Mouse (Mus musculus) E14TG2a.4 (cell line): ENCODE results near the gene C2.
A peak's percentile ranks its signal among the peaks of the same experiment; 100 is the strongest.
"Not testable (repeated sequence)": the region's sequence is repeated elsewhere in the genome, so short reads cannot be mapped to it uniquely, and the experiment has no call there.

Source experiments
- H3K27me3 ChIP-seq: 2 replicates; pipeline ENCODE4 v1.6.1; 2014; ENCODE audit warnings: low read length, control low read depth; ENCODE audit not compliant: insufficient read depth
- H3K36me3 ChIP-seq: 2 replicates; pipeline ENCODE4 v1.6.1; 2014; ENCODE audit warnings: low read length, control low read depth; ENCODE audit not compliant: insufficient read depth
- H3K4me1 ChIP-seq: replicated peaks from 2 replicates; pipeline ENCODE4 v1.6.1; 2014; ENCODE audit warnings: low read depth, low read length, control low read depth
- H3K4me3 ChIP-seq: replicated peaks from 2 replicates; pipeline ENCODE4 v1.5.1; 2014; ENCODE audit warnings: mild to moderate bottlenecking, low read length
- H3K9me3 ChIP-seq: 2 replicates; pipeline ENCODE4 v1.6.1; 2014; ENCODE audit warnings: low read length, control low read depth
- CTCF ChIP-seq: conservative IDR thresholded peaks from 2 replicates; pipeline ENCODE4 v1.5.1; 2014; ENCODE audit warnings: low read length
- NANOG ChIP-seq: IDR thresholded peaks from 2 replicates; pipeline ENCODE4 v1.6.1; 2014; ENCODE audit warnings: borderline replicate concordance, low read length, mixed read lengths
- POU5F1 ChIP-seq: IDR thresholded peaks from 2 replicates; pipeline ENCODE4 v1.6.1; 2014; ENCODE audit warnings: low read length, borderline replicate concordance

The C2 gene

GRCm38 (mm10) chr17:34915410-34915831 lies 17.4 kb upstream of the C2 start:
- Histone ChIP-seq H3K4me1 (peaks cover 72% of the 10 kb centered on the region), H3K9me3 (no peaks in the 10 kb centered on the region), H3K4me3 (peak overlapping the region; percentile 35; the same call in 1 of the 2 replicates), H3K36me3 (peaks cover 36% of the 10 kb centered on the region), H3K27me3 (no peaks in the 10 kb centered on the region)
- TF ChIP-seq NANOG, result no peak
- TF ChIP-seq CTCF, result no peak
- no peak for TF ChIP-seq POU5F1

GRCm38 (mm10) chr17:34913930-34914665 lies 16.0 kb upstream of the C2 start, which contains the start of gene Slc44a4:
Gene Slc44a4, plus strand, starts transcription at chr17:34914466.
- Histone ChIP-seq H3K9me3 (no peaks in the 10 kb centered on the region), H3K27me3 (no peaks in the 10 kb centered on the region), H3K36me3 (peaks cover 49% of the 10 kb centered on the region), H3K4me3 (peak within 1 kb of the TSS; percentile 51; the same call in 1 of the 2 replicates), H3K4me1 (peaks cover 86% of the 10 kb centered on the region)
- TF ChIP-seq POU5F1, result no peak
- no peak for TF ChIP-seq CTCF
- TF ChIP-seq NANOG, result no peak

GRCm38 (mm10) chr17:34911945-34912351 lies 13.9 kb upstream of the C2 start:
- H3K27me3 ChIP-seq, result no peaks in the 10 kb centered on the region
- peaks cover 92% of the 10 kb centered on the region for H3K4me1 ChIP-seq
- H3K36me3 ChIP-seq, result peaks cover 71% of the 10 kb centered on the region
- peak overlapping the region; percentile 79 for H3K4me3 ChIP-seq
- TF ChIP-seq NANOG, result no peak
- TF ChIP-seq POU5F1, result no peak
- TF ChIP-seq CTCF, result peak; percentile 92
- no peaks in the 10 kb centered on the region for H3K9me3 ChIP-seq

GRCm38 (mm10) chr17:34910982-34911381 lies 12.9 kb upstream of the C2 start:
- Histone ChIP-seq H3K4me1 (peaks cover 100% of the 10 kb centered on the region), H3K4me3 (peak overlapping the region; percentile 79), H3K36me3 (peaks cover 80% of the 10 kb centered on the region), H3K9me3 (no peaks in the 10 kb centered on the region), H3K27me3 (no peaks in the 10 kb centered on the region)
- TF ChIP-seq CTCF, result no peak
- TF ChIP-seq POU5F1, result peak; percentile 33; the same call in 1 of the 2 replicates
- peak; percentile 40; the same call in 1 of the 2 replicates for TF ChIP-seq NANOG

- H3K27me3 ChIP-seq, result no peaks in the 10 kb centered on the region
- H3K36me3 ChIP-seq, result peaks cover 67% of the 10 kb centered on the region
- no peaks in the 10 kb centered on the region for H3K9me3 ChIP-seq
- H3K4me3 ChIP-seq, result peak overlapping the region; percentile 46
- no peak for TF ChIP-seq CTCF
- peaks cover 79% of the 10 kb centered on the region for H3K4me1 ChIP-seq
Observed at GRCm38 (mm10) chr17:34902895-34903294, 4.8 kb upstream of the C2 start.

- Histone ChIP-seq H3K4me1 (peaks cover 78% of the 10 kb centered on the region), H3K36me3 (peaks cover 57% of the 10 kb centered on the region), H3K4me3 (0 out of 2 replicates have a peak overlapping the region, but pooled peaks have one; percentile 46)
- H3K9me3 ChIP-seq, H3K27me3 ChIP-seq: not testable (repeated sequence)
Observed at GRCm38 (mm10) chr17:34901948-34902347, 3.9 kb upstream of the C2 start.

- not testable (repeated sequence) for H3K9me3 ChIP-seq, H3K4me3 ChIP-seq, H3K27me3 ChIP-seq
- peaks cover 77% of the 10 kb centered on the region for H3K4me1 ChIP-seq
- peaks cover 51% of the 10 kb centered on the region for H3K36me3 ChIP-seq
Observed at GRCm38 (mm10) chr17:34900826-34901225, 2.8 kb upstream of the C2 start.

GRCm38 (mm10) chr17:34899890-34900243 lies 1.8 kb upstream of the C2 start:
- Histone ChIP-seq H3K4me1 (peaks cover 76% of the 10 kb centered on the region), H3K27me3 (0 out of 2 replicates have a peak, but pooled peaks cover 4% of the 10 kb centered on the region), H3K36me3 (peaks cover 46% of the 10 kb centered on the region), H3K4me3 (peak overlapping the region; percentile 92), H3K9me3 (no peaks in the 10 kb centered on the region)
- no peak for TF ChIP-seq NANOG
- no peak for TF ChIP-seq POU5F1

- Histone ChIP-seq H3K4me3 (peak overlapping the region; percentile 92), H3K36me3 (peaks cover 40% of the 10 kb centered on the region), H3K9me3 (no peaks in the 10 kb centered on the region), H3K4me1 (peaks cover 70% of the 10 kb centered on the region), H3K27me3 (0 out of 2 replicates have a peak, but pooled peaks cover 4% of the 10 kb centered on the region)
- no peak for TF ChIP-seq NANOG
- no peak for TF ChIP-seq POU5F1
- no peak for TF ChIP-seq CTCF
Observed at GRCm38 (mm10) chr17:34899053-34899889, 1.2 kb upstream of the C2 start.
